Mouse (Mus musculus) forebrain, postnatal 0 days (tissue): ENCODE data around the gene Khdc1a. TPM values are rescaled to one million over a fixed set of nuclear protein-coding genes. Genes with fewer than 3 reads are reported as not detected.

Source experiments
- ATAC-seq: fragments of 200-750 bp; cut with Nextera tagmentation; 2 replicates; pipeline ENCODE4 v1.8.0; 2017; ENCODE audit warnings: mild to moderate bottlenecking, moderate library complexity
- DNase-seq: peaks from one replicate; pipeline ENCODE4 v3.0.0-alpha.2; 2015
- H3K27ac ChIP-seq: fragments of 300-500 bp; sonication (generic); 2 replicates; pipeline ENCODE4 v1.5.1; 2014; ENCODE audit warnings: low read depth, mild to moderate bottlenecking, antibody characterized with exemption, low read length, moderate library complexity, mixed read lengths
- H3K27me3 ChIP-seq: fragments of 300-500 bp; sonication (generic); 2 replicates; pipeline ENCODE4 v1.6.1; 2014; ENCODE audit warnings: mild to moderate bottlenecking, low read length, mixed read lengths; ENCODE audit not compliant: insufficient read depth
- H3K36me3 ChIP-seq: fragments of 300-500 bp; sonication (generic); 2 replicates; pipeline ENCODE4 v1.6.1; 2014; ENCODE audit warnings: mild to moderate bottlenecking, moderate library complexity; ENCODE audit not compliant: insufficient read depth
- H3K4me1 ChIP-seq: fragments of 300-500 bp; sonication (generic); 2 replicates; pipeline ENCODE4 v1.6.1; 2014; ENCODE audit warnings: antibody characterized with exemption; ENCODE audit not compliant: insufficient read depth
- H3K4me2 ChIP-seq: fragments of 300-500 bp; sonication (generic); 2 replicates; pipeline ENCODE4 v1.6.1; 2014; ENCODE audit warnings: low read depth, mild to moderate bottlenecking, moderate library complexity
- H3K4me3 ChIP-seq: fragments of 300-500 bp; sonication (generic); 2 replicates; pipeline ENCODE4 v1.5.1; 2014; ENCODE audit warnings: low read depth, low read length, mixed read lengths
- H3K9ac ChIP-seq: fragments of 300-500 bp; sonication (generic); 2 replicates; pipeline ENCODE4 v1.6.1; 2014; ENCODE audit warnings: mild to moderate bottlenecking
- H3K9me3 ChIP-seq: fragments of 300-500 bp; sonication (generic); 2 replicates; pipeline ENCODE4 v1.6.1; 2016; ENCODE audit warnings: low read length
- CTCF ChIP-seq: sonication (generic); IDR thresholded peaks from 2 replicates; pipeline ENCODE4 v1.5.1; 2016; ENCODE audit warnings: antibody characterized with exemption, control low read depth, low read depth
- WGBS: fragments of 180-500 bp; shearing (Covaris S2); extraction: QIAGEN DNeasy Blood & Tissue Kit; methylation state at CpG from one replicate; pipeline ENCODE4 v1.1.7; 2014; 5-methylcytosine and 5-hydroxymethylcytosine counted together
- polyA plus RNA-seq: library from polyadenylated mRNA; unstranded; fragments of >200 nt; fragmentation: Nextera tagmentation; extraction: Ambion mirVana; gene quantifications from 2 replicates; pipeline ENCODE4 v1.2.1, GENCODE M21; 2015
- total RNA-seq: library from RNA; depleted of rRNA; stranded (reverse); fragments of >200 nt; gene quantifications from 2 replicates; pipeline ENCODE4 v1.2.3, GENCODE M21; 2014; rRNA removed

Khdc1a gene
- total RNA-seq (not detected in 2 replicates), polyA plus RNA-seq (not detected in 2 replicates)

- DNase-seq (no peak), ATAC-seq (no peak)
- H3K9ac ChIP-seq = no peak within 1 kb of the TSS
- H3K36me3 ChIP-seq = no peaks in the 10 kb centered on the region
- H3K4me1 ChIP-seq = no peaks in the 10 kb centered on the region
- no peaks in the 10 kb centered on the region for H3K27me3 ChIP-seq
- H3K4me3 ChIP-seq = no peak within 1 kb of the TSS
- WGBS = 70% methylated on average over 2 of the region's 2 CpGs
- TF ChIP-seq CTCF = no peak
- H3K27ac ChIP-seq = no peak within 1 kb of the TSS
- no peak within 1 kb of the TSS for H3K4me2 ChIP-seq
- no peaks in the 10 kb centered on the region for H3K9me3 ChIP-seq
Observed at GRCm38 (mm10) chr1:21349341-21349740, at the start of gene Khdc1a. TSS of gene Khdc1a (plus strand) at chr1:21349641.

GRCm38 (mm10) chr1:21299826-21300225, 49.6 kb upstream of the Khdc1a start:
- H3K9ac ChIP-seq = no peak overlapping the region
- H3K27me3 ChIP-seq = no peaks in the 10 kb centered on the region
- DNase-seq (no peak), ATAC-seq (no peak)
- no peaks in the 10 kb centered on the region for H3K9me3 ChIP-seq
- no peak overlapping the region for H3K4me2 ChIP-seq
- no peak overlapping the region for H3K27ac ChIP-seq
- no peaks in the 10 kb centered on the region for H3K36me3 ChIP-seq
- no peaks in the 10 kb centered on the region for H3K4me1 ChIP-seq
- H3K4me3 ChIP-seq = no peak overlapping the region
- 49% methylated on average over 3 of the region's 3 CpGs for WGBS
- TF ChIP-seq CTCF = no peak

GRCm38 (mm10) chr1:21301686-21302085, 47.8 kb upstream of the Khdc1a start:
- Histone ChIP-seq H3K27ac (no peak overlapping the region), H3K4me1 (no peaks in the 10 kb centered on the region), H3K27me3 (no peaks in the 10 kb centered on the region), H3K36me3 (no peaks in the 10 kb centered on the region), H3K4me2 (no peak overlapping the region), H3K9ac (no peak overlapping the region), H3K9me3 (no peaks in the 10 kb centered on the region), H3K4me3 (no peak overlapping the region)
- DNase-seq = no peak
- WGBS = 79% methylated on average over 3 of the region's 3 CpGs
- no peak for TF ChIP-seq CTCF
- no peak for ATAC-seq

GRCm38 (mm10) chr1:21304174-21304573, 45.3 kb upstream of the Khdc1a start:
- Histone ChIP-seq H3K36me3 (no peaks in the 10 kb centered on the region), H3K27me3 (no peaks in the 10 kb centered on the region), H3K9me3 (no peaks in the 10 kb centered on the region), H3K4me2 (no peak overlapping the region), H3K9ac (no peak overlapping the region), H3K4me1 (no peaks in the 10 kb centered on the region), H3K4me3 (no peak overlapping the region), H3K27ac (no peak overlapping the region)
- WGBS = 86% methylated on average over 3 of the region's 3 CpGs
- DNase-seq (no peak), ATAC-seq (no peak)
- no peak for TF ChIP-seq CTCF

- Histone ChIP-seq H3K27me3 (no peaks in the 10 kb centered on the region), H3K4me3 (no peak overlapping the region), H3K9ac (no peak overlapping the region), H3K9me3 (no peaks in the 10 kb centered on the region), H3K4me2 (no peak overlapping the region), H3K4me1 (no peaks in the 10 kb centered on the region), H3K27ac (no peak overlapping the region), H3K36me3 (no peaks in the 10 kb centered on the region)
- ATAC-seq = no peak
- WGBS = 93% methylated on average over 4 of the region's 4 CpGs
- DNase-seq = no peak
- TF ChIP-seq CTCF = no peak
Observed at GRCm38 (mm10) chr1:21304646-21305045, 44.8 kb upstream of the Khdc1a start.

GRCm38 (mm10) chr1:21305443-21305842, 44.0 kb upstream of the Khdc1a start:
- Histone ChIP-seq H3K27me3 (no peaks in the 10 kb centered on the region), H3K4me3 (no peak overlapping the region), H3K9me3 (no peaks in the 10 kb centered on the region), H3K9ac (no peak overlapping the region), H3K27ac (no peak overlapping the region), H3K36me3 (no peaks in the 10 kb centered on the region), H3K4me1 (no peaks in the 10 kb centered on the region), H3K4me2 (no peak overlapping the region)
- DNase-seq (no peak), ATAC-seq (no peak)
- TF ChIP-seq CTCF = no peak
- 85% methylated on average over 3 of the region's 3 CpGs for WGBS

- no peaks in the 10 kb centered on the region for H3K9me3 ChIP-seq
- DNase-seq = no peak
- no peaks in the 10 kb centered on the region for H3K4me1 ChIP-seq
- 90% methylated on average over 2 of the region's 2 CpGs for WGBS
- H3K27me3 ChIP-seq = no peaks in the 10 kb centered on the region
- H3K4me2 ChIP-seq = no peak overlapping the region
- H3K36me3 ChIP-seq = no peaks in the 10 kb centered on the region
- ATAC-seq = no peak
- no peak overlapping the region for H3K9ac ChIP-seq
- H3K27ac ChIP-seq = no peak overlapping the region
- TF ChIP-seq CTCF = no peak
- no peak overlapping the region for H3K4me3 ChIP-seq
Observed at GRCm38 (mm10) chr1:21314336-21314735, 35.1 kb upstream of the Khdc1a start.

GRCm38 (mm10) chr1:21315756-21316155, 33.7 kb upstream of the Khdc1a start:
- WGBS = 94% methylated on average over 2 of the region's 2 CpGs

More at GRCm38 (mm10) chr1:21315756-21316155, 33.7 kb upstream of the Khdc1a start:
- Histone ChIP-seq H3K27ac (no peak overlapping the region), H3K4me2 (no peak overlapping the region), H3K27me3 (no peaks in the 10 kb centered on the region), H3K9me3 (no peaks in the 10 kb centered on the region), H3K9ac (no peak overlapping the region), H3K4me3 (no peak overlapping the region), H3K4me1 (no peaks in the 10 kb centered on the region), H3K36me3 (no peaks in the 10 kb centered on the region)
- no peak for ATAC-seq
- no peak for TF ChIP-seq CTCF
- no peak for DNase-seq
